Mouse (Mus musculus) frontal cortex, postnatal 10 days (tissue): Measurements from ENCODE around the gene Rhcg.

Experiments
- DNase-seq, 2 experiments: peaks; one replicate each; pipeline ENCODE4 v3.0.0; 2022; ENCODE audit warnings: low spot score in 2 of 2, mixed read lengths in 1 of 2

Rhcg gene

GRCm38 (mm10) chr7:79552702-79553101, 64.8 kb downstream of the Rhcg start:
- no peak for DNase-seq

GRCm38 (mm10) chr7:79548893-79549555, 68.4 kb downstream of the Rhcg start:
- DNase-seq = no peak

GRCm38 (mm10) chr7:79547092-79547491, 70.4 kb downstream of the Rhcg start:
- peak; percentile 85 to 90 for DNase-seq

- DNase-seq = no peak
These were observed 72.4 kb downstream of the Rhcg start for GRCm38 (mm10) chr7:79545066-79545400.

- DNase-seq = no peak
These were observed 73.0 kb downstream of the Rhcg start for GRCm38 (mm10) chr7:79544281-79545065.
